Mouse (Mus musculus): Measurements from ENCODE around the gene Armc9.

The Armc9 gene

DNA sequence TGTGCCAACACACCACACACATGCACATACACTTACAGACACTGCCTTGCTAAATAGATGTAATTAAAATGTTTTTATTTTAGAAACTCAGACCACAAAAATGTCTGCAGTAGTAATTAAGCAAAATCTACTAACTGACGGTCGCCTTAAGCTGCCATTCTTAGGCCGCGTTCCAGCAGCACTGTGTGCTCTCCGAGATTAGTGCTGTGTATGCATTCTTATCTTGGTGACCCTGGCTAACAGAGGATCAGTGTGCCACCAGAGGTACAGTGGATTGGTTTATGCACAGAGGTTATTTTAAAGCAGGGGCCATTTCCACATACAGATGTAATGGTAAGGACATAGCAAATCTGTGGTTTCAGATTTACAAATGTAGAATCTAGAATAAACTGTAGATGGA lies 6.5 kb downstream of the Armc9 start:
- no peak for DNase-seq (ENCODE audit: inconsistent age in 2 of 2, low spot score in 1 of 2)

DNA sequence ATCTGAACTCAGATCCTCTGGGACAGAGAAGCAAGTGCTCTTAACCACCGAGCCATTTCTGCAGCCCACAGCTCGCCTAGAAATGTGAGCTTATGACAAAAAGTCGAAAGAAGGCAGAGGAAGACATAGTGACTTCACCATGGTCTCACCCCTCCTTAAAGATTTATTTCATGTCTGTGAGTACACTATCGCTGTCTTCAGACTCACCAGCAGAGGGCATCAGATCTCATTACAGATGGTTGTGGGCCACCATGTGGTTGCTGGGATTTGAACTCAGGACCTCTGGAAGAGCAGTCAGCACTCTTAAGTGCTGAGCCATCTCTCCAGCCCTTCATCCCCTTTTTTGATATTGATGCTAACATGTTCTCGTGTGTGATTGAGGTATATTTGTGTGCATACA lies 20.0 kb downstream of the Armc9 start:
- no peak for DNase-seq (ENCODE audit: inconsistent age in 2 of 2, low spot score in 1 of 2)

DNA sequence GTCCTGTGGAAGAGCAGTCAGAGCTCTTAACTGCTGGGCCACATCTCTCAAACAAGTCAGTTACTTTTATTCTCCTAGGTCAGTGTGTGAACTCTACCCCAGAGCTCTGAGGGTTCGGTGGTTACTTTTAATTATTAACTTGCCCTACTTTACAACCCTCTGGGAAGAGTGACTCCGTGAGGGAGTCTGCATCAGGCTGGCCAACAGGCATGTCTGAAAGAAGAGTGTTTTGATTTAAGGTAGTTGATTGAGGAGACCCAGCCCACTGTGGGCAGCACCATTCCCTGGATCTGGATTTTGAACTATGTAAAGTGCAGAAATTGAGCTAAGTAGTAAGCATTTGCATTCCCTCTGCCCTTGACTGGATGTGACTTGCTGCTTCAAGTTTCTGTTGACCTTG lies 21.5 kb downstream of the Armc9 start:
- DNase-seq (ENCODE audit: inconsistent age in 2 of 2, low spot score in 1 of 2) = no peak

DNA sequence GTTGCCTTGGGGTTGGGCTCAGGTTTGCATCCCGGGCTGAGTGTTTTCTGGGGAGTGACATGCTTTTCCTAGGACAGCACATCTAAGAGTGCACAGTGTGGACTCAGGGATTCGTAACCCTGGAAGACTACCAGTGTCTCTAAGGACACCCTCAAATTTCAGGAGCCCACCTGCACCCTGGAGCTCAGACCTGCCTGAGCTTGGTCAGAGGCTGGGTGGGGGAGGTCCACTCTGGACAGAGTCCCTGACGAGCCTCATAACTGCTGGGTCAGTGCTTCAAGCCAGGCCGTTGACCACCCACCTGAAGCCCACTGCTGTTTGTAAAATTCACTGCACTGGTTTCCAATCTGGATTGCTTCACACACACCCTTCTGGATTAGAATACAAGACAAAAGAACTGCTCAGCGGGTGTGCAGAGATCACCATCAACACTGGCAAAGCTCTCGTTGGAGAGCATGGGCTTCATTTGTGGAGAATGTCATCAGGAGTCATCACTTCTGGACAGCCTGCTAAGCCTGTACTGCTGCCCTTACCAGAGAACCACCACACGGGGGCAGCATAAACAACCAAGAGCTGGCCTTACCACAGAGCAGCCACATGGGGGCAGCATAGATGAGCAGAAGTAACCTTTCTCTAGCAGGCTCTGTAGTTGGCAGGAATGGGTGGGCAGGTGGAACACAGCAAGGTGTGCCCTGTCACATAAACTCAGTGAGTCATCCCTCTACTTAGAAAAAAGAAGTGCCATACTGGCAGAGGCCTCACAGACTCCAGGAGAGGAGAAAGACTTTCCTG lies 24.1 kb downstream of the Armc9 start:
- peak; percentile 77 to 90 for DNase-seq (ENCODE audit: inconsistent age in 2 of 2, low spot score in 1 of 2)

DNA sequence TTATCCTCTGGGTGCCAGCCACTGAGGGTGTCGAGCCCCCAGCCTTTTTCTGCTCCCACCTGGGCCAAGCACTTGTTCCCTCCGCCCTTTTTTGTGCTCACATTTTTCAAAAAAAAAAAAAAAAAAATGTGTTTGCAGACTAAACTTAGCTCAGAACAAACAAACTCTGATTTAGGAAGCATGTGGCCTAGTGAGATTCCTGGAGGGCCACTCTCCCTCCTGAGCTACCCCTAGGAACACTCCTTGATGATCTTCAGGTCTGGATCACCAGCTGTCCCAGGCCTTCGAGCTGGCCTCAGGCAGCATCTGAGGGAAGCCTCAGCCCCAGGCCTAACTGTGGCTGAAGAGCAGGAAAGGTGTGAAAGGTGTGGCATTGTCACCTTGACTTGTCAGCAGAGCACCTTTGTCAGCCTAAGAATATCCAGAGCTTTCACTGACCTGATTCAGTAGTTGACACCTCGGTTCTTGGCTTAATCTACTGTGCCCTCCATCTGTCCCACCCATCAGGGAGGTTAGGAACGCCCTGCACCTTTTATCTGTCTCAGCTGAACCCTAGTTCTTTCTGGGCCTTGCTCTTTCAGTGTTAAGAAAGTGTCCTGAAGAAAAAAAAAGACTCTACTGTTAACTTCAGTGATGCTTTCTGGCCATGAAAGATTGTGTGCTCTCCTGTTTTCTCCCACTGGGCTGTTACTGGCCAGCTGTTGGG lies 27.6 kb downstream of the Armc9 start:
- no peak for DNase-seq (ENCODE audit: inconsistent age in 2 of 2, low spot score in 1 of 2)

DNA sequence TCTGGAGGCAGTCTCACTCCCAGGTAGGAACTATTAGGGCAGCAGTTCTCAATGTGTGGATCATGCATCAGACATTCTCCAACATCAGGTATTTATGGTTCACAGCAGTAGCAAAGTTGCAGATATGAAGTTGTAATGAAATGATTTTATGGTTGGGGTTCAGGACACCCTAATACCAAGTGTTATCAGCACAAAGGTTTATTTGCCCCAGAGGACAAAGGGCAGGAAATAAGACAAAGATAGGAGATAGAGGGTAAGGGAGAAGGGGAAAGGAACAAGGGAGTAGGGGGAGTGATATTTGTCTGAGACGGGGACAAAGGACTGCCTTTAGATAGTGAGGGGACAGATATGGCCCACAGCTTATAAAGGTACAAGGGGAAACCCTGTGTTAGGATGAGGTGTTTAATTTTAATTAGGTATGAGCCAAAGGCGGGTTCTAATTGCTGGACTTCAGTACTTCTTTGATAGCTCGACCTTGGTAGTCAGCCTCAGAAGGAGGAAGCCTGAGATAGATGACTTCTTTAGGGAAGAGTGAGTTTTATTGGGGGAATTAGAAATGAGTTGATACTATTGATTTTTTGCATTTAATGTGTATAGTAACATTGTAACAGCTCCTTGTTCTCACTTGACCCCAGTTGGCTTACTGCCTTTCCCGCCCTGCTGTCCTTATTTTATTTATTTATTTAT lies 29.1 kb downstream of the Armc9 start:
- DNase-seq (ENCODE audit: inconsistent age in 2 of 2, low spot score in 1 of 2) = no peak

DNA sequence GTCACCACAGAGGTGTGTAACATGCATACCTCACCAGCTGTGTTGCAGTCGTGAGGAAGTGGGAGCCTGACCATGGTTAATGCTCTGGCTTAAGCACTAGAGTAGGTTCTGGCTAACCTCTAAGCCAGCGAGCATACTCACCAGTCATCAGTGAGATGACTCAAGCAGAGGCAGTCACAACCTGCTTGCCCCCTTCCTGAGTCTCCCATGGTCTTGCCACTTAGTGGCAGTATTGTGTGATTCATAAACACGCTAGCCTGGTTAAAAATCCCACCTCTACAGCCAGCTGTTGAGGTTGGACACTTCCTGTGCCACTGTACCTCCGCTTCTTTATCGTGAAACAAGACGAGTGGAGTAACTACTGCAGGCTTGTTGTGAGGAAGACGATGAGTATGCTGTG lies 32.2 kb downstream of the Armc9 start:
- DNase-seq (ENCODE audit: inconsistent age in 2 of 2, low spot score in 1 of 2) = no peak

DNA sequence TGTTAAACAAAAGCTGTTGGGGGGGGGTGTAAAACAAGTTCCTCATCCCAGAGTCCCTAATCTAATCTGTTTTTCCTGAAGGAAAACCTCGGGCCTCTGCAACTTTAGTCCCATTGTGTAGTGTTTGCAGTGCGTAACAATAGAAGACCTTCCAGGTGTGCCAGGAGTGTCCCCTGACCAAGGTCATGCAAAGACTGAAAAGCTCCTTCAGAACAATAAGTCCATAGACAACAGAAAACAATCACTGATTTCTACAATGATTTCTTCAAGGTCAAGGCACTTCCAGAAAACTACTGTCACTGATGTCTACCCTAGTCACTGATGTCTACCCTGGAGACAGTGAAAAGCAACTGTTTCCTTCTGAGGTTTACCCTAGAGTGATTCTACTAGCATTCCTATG lies 33.3 kb downstream of the Armc9 start:
- no peak for DNase-seq (ENCODE audit: inconsistent age in 2 of 2, low spot score in 1 of 2)

DNA sequence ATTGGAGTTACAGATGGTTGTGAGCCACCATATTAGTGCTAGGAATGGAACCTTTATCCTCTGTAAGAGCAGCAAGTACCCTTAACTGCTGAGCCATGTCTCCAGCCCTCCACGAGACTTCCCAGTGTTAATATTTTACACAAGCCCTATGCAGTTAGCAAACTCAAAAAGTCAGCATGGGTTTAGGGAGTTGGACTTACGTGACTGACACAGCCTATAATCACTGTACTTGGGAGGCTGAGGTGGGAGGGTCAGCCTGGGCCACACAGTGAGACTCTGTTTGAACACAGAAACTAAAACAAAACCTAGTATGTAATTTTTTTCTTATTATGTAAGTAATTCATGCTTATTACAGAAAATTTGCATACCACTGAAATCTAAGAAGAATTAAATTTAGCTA lies 33.7 kb downstream of the Armc9 start:
- DNase-seq (ENCODE audit: inconsistent age in 2 of 2, low spot score in 1 of 2) = no peak

DNA sequence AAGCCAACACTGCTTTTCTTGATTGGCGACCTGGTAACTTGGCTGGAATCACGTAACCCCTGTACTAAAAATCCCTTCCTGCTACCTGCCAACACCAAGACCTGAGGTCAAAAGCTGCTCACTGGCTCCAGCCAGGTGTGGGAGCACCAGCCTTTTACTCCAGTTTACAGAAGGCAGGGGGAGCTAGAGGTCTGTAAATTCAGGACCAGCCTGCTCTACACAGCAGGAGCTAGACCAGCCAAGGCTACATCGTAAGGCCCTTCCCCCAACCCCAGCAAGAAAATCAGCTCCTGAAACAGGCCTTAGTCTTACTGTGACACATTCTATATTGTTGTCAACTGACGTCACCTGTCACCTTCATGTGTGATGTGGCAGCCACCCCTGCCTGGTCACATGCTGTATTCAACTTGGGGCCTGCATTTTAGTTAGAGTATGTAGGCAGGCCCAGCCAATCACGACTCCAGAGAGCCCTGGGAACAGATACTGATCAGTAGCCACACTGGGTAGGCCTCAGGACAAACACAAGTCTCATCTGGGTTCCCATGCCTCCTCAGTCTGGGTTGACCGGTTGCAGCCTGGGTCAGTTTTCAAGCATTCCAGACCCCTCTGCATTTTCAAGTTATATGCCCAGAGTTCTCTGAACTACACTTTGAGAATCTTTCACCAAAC lies 34.6 kb downstream of the Armc9 start:
- no peak for DNase-seq (ENCODE audit: inconsistent age in 2 of 2, low spot score in 1 of 2)

DNA sequence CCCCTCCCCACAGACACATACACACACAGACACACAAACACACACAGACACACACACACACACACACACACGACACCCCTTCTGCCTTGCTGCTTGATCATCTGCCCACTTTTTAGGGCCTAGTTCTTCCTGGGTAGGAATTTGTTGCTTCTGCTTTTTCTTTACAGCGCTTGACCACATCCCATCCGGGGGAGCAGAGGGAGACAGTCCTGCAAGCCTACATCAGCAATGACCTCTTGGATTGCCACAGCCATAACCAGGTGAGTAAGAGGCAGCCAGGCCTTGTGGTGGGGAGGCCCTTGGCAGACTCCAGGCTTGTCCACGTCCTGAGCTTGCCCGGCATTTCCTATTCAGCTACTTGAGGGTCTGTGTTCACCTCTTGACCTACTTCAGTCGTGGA lies 36.3 kb downstream of the Armc9 start:
- DNase-seq (ENCODE audit: inconsistent age in 2 of 2, low spot score in 1 of 2) = no peak

DNA sequence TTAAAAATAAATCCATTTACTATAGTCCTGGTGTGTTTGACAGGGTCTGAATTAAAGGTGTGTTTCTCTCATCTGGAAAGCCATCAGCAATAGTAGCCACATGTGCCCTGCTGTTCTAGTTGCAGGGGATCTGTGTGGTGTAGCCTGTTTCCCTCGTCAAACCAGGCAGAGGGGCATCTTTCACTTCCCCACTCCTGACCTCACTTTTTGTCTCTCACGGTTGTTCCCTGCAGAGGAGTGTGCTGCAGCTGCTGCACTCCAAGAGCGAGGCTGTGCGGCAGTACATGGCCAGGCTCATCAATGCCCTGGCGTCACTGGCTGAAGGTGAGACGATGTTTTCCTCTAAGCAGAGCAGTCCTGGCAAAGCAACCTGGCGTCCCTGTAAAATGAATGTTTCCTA lies 39.5 kb downstream of the Armc9 start:
- no peak for DNase-seq (ENCODE audit: inconsistent age in 2 of 2, low spot score in 1 of 2)

DNA sequence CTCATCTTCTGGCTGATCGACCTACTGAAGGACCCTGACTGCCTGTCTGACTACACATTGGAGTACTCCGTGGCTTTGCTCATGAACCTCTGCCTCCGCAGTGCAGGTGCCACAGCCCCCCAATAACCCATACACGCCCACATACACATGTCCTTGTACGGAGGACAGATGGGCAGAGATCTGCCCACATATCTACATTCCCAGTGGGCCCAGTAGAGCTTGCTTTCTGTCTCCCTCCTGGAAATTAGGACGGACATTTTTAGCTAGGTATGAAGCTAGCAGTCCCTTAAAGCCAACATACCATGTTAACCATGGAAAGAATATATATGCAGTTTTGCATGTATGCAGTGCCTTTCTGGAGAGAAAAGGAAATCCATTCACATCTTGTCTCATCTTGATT lies 43.7 kb downstream of the Armc9 start:
- DNase-seq (ENCODE audit: inconsistent age in 2 of 2, low spot score in 1 of 2) = no peak

DNA sequence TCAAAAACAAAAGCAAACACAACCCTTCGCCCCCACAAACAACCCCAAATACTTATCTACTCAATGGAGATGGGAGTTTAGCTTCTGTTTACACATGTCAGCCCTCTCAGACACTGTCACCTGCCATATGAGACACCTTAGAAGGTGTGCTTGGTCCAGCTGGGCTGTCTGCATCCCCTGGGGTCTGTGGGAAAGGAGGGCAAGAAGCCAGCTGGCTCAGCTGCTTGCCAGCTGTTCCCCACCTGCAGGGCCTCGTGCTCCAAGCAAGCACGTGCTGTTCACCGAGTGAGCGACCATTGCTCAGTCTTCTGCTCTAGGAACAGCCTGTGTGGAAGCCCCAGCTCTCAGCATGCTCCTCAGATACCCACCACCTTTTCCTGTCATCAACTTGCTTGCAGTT lies 44.4 kb downstream of the Armc9 start:
- DNase-seq (ENCODE audit: inconsistent age in 2 of 2, low spot score in 1 of 2) = no peak

DNA sequence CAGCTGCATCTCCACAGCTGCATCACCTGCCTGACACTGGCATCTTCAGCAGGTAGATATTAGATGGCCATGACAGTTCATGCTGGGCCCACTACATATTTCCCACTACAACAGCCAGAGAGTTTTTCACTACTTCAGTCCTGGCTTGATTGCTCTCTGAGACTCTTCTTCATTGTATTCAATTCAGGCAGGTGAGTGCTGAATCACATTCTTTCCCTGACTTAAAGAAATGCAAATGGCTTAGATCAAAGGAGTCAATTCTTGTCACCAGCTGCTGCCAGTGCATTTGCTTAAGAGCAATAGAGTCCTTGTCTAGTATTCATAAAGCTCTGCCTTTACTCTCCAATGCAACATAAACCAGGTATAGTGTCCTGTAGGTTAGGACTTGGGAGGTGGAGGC lies 46.7 kb downstream of the Armc9 start:
- DNase-seq (ENCODE audit: inconsistent age in 2 of 2, low spot score in 1 of 2) = no peak

DNA sequence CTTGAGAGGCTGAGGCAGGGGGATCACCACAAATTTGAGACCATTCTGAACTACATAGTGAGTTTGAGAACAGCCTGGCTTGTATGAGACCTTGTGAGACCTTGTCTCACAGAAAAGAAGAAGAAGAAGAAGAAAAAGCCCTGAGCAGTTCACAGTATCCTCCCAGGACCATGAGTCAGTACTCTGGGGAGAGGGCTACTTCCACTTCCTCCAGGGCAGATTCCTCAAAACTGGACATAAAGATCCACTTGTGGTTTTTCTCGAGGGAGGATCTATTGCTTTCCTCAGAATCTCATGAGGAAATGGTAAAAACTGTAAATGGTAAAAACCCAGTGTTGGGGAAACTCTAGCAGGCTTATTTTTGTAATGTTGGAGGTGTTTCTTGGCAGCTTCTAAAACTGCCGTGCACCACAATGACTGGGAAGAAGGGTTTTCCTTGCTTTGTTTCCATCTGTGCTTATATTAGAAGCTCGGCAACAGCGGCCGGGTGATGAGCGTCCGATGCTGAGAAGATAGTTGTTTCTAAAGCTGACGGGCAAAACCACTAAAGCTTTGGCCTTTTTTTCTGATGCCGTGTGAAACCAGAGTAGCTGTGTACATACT lies 48.1 kb downstream of the Armc9 start:
- no peak for DNase-seq (ENCODE audit: inconsistent age in 2 of 2, low spot score in 1 of 2)

DNA sequence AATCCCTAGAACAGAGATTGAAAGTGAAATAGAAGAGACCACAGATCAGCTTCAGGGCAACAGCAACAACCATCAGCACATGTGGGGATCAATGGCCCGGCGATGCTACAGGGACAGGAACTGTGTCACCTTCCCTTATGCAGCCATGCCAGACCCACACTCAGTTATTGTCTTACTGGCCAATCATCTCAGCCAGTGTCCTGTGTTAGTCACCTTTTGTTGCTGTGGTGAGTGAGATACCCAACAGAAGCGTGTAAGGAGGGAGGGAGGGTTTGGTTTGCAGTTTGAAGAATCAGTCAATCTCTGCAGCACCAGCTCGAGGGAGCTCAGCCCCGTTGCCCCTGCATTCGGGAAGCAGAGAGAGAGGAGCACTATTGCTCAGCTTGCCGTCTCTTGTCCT lies 56.1 kb downstream of the Armc9 start:
- DNase-seq (ENCODE audit: inconsistent age in 2 of 2, low spot score in 1 of 2) = no peak

DNA sequence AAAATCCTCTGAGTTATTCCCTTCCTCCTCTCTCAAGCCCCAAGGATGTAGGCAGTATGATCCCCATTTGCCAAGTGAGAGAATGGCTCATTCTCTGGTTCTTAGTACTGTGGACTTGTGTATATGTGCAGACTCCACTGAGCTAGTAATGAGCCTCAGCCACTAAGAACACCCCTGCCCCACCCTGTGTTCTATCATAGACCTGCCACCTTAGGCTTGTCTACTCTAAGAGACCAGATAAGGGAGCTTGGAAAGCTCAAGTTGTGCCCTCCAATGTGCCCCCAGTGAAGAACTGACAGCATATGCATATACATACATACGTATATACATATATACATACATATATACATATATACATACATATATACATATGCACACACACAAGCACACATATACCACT lies 56.9 kb downstream of the Armc9 start:
- no peak for DNase-seq (ENCODE audit: inconsistent age in 2 of 2, low spot score in 1 of 2)

DNA sequence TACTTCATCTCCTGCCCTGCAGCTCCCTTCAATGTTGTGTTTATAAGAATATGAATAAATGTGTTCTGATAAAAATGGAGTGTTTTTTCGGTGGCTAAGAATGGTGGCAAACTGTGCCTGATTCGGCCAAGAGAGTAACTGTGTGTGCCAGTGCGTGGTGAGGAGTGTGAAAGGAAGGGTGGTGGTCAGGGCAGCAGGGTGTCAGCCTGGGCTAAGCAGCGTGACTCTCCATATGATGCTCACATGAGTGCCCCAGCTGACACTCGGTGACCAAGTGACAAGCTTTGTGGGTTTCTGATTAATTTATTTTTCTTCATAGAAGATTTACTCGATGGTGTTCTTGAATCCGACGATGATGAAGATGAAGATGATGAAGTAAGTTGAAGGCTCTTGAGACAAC lies 58.2 kb downstream of the Armc9 start:
- no peak for DNase-seq (ENCODE audit: inconsistent age in 2 of 2, low spot score in 1 of 2)

DNA sequence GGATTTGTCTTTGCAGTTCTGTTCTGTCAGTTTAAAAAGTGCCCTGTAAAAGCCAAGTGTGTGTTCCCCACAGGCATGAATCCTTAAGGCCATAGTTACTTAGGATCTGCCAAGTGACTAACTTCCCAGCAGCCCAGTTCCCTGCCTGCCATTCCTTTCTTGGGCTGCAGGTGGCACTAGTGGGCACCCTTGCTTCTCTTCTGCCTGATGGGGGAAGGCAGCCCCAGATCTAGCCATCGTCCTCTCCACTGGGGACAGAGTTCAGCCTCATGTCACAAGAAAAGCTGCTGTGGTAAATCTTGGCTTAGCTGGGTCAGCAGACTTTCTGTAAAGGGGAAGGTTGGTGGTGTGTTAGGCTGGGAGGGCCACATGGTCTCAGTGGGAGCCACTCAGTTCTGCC lies 59.6 kb downstream of the Armc9 start:
- peak; percentile 80 to 94 for DNase-seq (ENCODE audit: inconsistent age in 2 of 2, low spot score in 1 of 2)

DNA sequence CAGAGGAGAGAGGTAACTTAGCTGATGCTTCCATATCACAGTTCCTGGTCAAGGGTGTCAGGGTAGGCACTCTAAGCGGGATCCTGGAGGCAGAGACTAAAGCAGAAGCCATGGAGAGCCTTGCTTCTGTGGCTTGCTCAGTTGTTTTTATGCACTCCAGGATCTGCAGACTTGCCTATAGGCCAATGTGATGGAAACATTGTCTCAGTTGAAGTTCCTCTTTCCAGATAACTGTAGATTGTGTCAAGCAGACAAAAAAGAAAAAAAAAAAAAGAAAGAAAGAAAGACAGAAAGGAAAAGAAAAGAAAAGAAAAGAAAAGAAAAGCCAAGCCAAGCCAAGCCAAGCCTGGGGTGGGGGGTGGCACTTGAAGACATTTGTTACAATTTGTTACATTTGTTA lies 60.7 kb downstream of the Armc9 start:
- no peak for DNase-seq (ENCODE audit: inconsistent age in 2 of 2, low spot score in 1 of 2)
